Mouse (Mus musculus) Patski (cell line): ENCODE data around the gene Fsip2. TPM values are rescaled to one million over a fixed set of nuclear protein-coding genes. Genes with fewer than 3 reads are reported as not detected.

Experiments
- ATAC-seq: fragments of 100-300 bp; one replicate; pipeline ENCODE4 v1.8.0; 2021
- CTCF ChIA-PET: fragments of 350-600 bp; sonication (Branson Sonifier 250); formaldehyde crosslinking; loops from one replicate; lab custom pipeline; 2022; ENCODE audit warnings: inconsistent platforms; lab: Charles Lee
- POLR2A ChIA-PET: fragments of 350-600 bp; sonication (Branson Sonifier 250); formaldehyde crosslinking; loops from one replicate; lab custom pipeline; 2022; ENCODE audit warnings: antibody characterized with exemption, inconsistent platforms; lab: Charles Lee
- DNase-seq: peaks from one replicate; pipeline ENCODE4 v3.0.0-alpha.2; 2011; ENCODE audit warnings: low read depth, low spot score
- H3K27me3 ChIP-seq: fragments of 371-371 bp; one replicate; pipeline ENCODE4 v1.5.1; 2021
- CTCF ChIP-seq: fragments of 100-300 bp; IDR thresholded peaks from one replicate; pipeline ENCODE4 v1.5.1; 2021
- in situ Hi-C: fragments of 300-500 bp; cut with MboI; formaldehyde crosslinking; loops from 3 replicates; pipeline ENCODE4 v1.11.1; 2018; ENCODE audit warnings: low pct_unique_long_range_greater_than_20kb, mixed read lengths
- polyA plus RNA-seq: library from polyadenylated mRNA; unstranded; gene quantifications from one replicate; pipeline ENCODE4 v1.2.3, GENCODE M21; 2021

The Fsip2 gene
- polyA plus RNA-seq, result not detected

GRCm38 (mm10) chr2:82943472-82943871 is at the start of gene Fsip2:
Gene Fsip2 (plus strand): TSS chr2:82943634.
- TF ChIP-seq CTCF, result no peak
- no peaks in the 10 kb centered on the region for H3K27me3 ChIP-seq
- CTCF ChIA-PET, result no interaction called here
- in situ Hi-C loops, result no loop called here
- POLR2A ChIA-PET, result no interaction called here
- no peak for DNase-seq
- ATAC-seq, result no peak

DNA sequence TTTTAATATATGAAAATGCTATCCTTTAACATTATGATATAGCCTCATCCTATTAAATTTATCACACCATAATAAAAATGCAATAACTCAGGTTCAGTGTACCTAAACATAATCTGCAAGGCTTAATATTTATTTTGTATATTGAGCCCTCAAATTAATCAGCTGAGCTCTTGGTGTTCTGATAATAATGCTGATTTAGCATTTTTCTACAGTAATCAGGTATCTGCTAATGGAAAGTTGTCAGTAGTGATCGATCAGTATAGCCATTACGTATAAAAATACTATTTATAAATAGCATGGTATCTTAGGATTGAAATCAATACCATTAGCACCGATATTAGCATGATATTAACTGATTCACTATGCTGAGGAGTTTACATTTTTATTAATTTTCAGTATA is 20.0 kb downstream of the Fsip2 start:
- no peaks in the 10 kb centered on the region for H3K27me3 ChIP-seq
- ChIA-PET POLR2A (no interaction called here), CTCF (no interaction called here)
- in situ Hi-C loops, result no loop called here
- ATAC-seq (no peak), DNase-seq (no peak)
- no peak for TF ChIP-seq CTCF

- ChIA-PET POLR2A (no interaction called here), CTCF (no interaction called here)
- in situ Hi-C loops, result no loop called here
- DNase-seq (no peak), ATAC-seq (no peak)
- no peaks in the 10 kb centered on the region for H3K27me3 ChIP-seq
- TF ChIP-seq CTCF, result no peak
These were observed 82.4 kb downstream of the Fsip2 start for GRCm38 (mm10) chr2:83025853-83026252.

- in situ Hi-C loops, result no loop called here
- no peaks in the 10 kb centered on the region for H3K27me3 ChIP-seq
- ATAC-seq, result no peak
These were observed 109.7 kb downstream of the Fsip2 start for GRCm38 (mm10) chr2:83052914-83053690.

More at GRCm38 (mm10) chr2:83052914-83053690, 109.7 kb downstream of the Fsip2 start:
- CTCF ChIA-PET, result no interaction called here
- POLR2A ChIA-PET, result no interaction called here
- TF ChIP-seq CTCF, result no peak
- DNase-seq, result no peak
